Mouse (Mus musculus): ENCODE measurements around the gene Zfp628. TPM values are rescaled to one million over a fixed set of nuclear protein-coding genes. Genes with fewer than 3 reads are reported as not detected.
A peak's percentile ranks its signal among the peaks of the same experiment; 100 is the strongest.

Gene Zfp628
- polyA plus RNA-seq, 1 experiment from 2014 or later: 4.6 TPM

GRCm38 (mm10) chr7:4920496-4920895, 5.5 kb downstream of the Zfp628 start:
- Histone ChIP-seq H3K27ac (replicated peaks) (peak overlapping the region; percentile 99), H3K4me1 (replicated peaks) (peaks cover 73% of the 10 kb centered on the region), H3K27me3 (no peaks in the 10 kb centered on the region), H3K4me3 (no peak overlapping the region), H3K9me3 (no peaks in the 10 kb centered on the region), H3K4me2 (no peak overlapping the region), H3K36me3 (peaks cover 40% of the 10 kb centered on the region), H3K9ac (0 out of 2 replicates have a peak overlapping the region, but pooled peaks have one; percentile 73)
- ATAC-seq (ENCODE audit: low read depth): no peak
- 89% methylated on average over 19 of the region's 19 CpGs for WGBS

GRCm38 (mm10) chr7:4920976-4921823, 6.2 kb downstream of the Zfp628 start:
- no peaks in the 10 kb centered on the region for H3K27me3 ChIP-seq
- H3K9me3 ChIP-seq: no peaks in the 10 kb centered on the region
- ATAC-seq (ENCODE audit: low read depth): no peak
- H3K27ac ChIP-seq (replicated peaks): peak overlapping the region; percentile 99
- no peak overlapping the region for H3K4me3 ChIP-seq
- peak overlapping the region; percentile 73 for H3K9ac ChIP-seq
- peak overlapping the region; percentile 95; the same call in 1 of the 2 replicates for H3K4me2 ChIP-seq
- H3K4me1 ChIP-seq (replicated peaks): peaks cover 78% of the 10 kb centered on the region
- WGBS: 63% methylated on average over 23 of the region's 23 CpGs
- H3K36me3 ChIP-seq: peaks cover 40% of the 10 kb centered on the region

- 34% methylated on average over 8 of the region's 8 CpGs for WGBS
Observed at GRCm38 (mm10) chr7:4921824-4922482, 6.9 kb downstream of the Zfp628 start, which contains the start of gene Nat14. TSS of gene Nat14 (plus strand) at chr7:4922028.

GRCm38 (mm10) chr7:4922508-4922907, 7.5 kb downstream of the Zfp628 start:
- H3K27ac ChIP-seq (replicated peaks): peak overlapping the region; percentile 99
- WGBS: under 1% methylated on average over 14 of the region's 14 CpGs
- H3K27me3 ChIP-seq: no peaks in the 10 kb centered on the region
- peak overlapping the region; percentile 95 for H3K4me2 ChIP-seq
- peak; percentile 80 for ATAC-seq (ENCODE audit: low read depth)
- H3K9ac ChIP-seq: peak overlapping the region; percentile 73
- peaks cover 76% of the 10 kb centered on the region for H3K4me1 ChIP-seq (replicated peaks)
- no peaks in the 10 kb centered on the region for H3K9me3 ChIP-seq
- H3K36me3 ChIP-seq: peaks cover 39% of the 10 kb centered on the region
- peak overlapping the region; percentile 43 for H3K4me3 ChIP-seq

More at GRCm38 (mm10) chr7:4921824-4922482, 6.9 kb downstream of the Zfp628 start, which contains the start of gene Nat14:
- peak within 1 kb of the TSS; percentile 43 for H3K4me3 ChIP-seq
- no peaks in the 10 kb centered on the region for H3K9me3 ChIP-seq
- peak within 1 kb of the TSS; percentile 95 for H3K4me2 ChIP-seq
- H3K9ac ChIP-seq: peak within 1 kb of the TSS; percentile 73
- peak within 1 kb of the TSS; percentile 99 for H3K27ac ChIP-seq (replicated peaks)
- H3K4me1 ChIP-seq (replicated peaks): peaks cover 76% of the 10 kb centered on the region
- H3K36me3 ChIP-seq: peaks cover 40% of the 10 kb centered on the region
- no peak for ATAC-seq (ENCODE audit: low read depth)
- no peaks in the 10 kb centered on the region for H3K27me3 ChIP-seq

DNA sequence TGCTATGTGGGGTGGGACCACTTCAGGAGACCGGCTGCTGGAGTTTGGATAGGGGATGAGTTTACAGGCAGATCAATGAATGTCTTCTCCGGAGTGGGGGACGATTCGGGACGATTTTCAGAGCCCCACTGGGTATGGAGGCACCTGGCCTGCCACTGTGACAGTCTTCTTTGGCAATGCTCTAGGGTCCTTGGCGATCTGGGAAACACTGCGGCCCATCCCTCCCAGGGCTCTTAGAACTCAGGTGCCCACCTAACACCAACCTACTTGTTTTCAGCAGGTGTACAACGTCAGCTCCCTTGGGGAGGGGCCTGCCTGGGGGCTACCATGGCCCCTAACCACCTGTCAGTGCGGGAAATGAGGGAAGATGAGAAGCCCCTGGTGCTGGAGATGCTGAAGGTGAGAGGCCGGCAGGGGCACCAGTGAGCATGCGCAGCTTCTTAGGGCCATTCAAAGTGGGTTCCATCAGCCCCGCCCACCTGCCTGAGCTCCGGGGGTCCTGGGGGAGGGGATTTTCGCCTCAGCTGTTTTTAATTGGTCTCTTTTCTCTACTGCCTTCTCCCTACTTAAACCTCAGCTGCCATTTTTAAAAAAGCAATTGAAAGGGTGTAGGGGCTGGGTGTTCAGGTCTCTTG, 8.0 kb downstream of the Zfp628 start:
- H3K4me2 ChIP-seq: peak overlapping the region; percentile 95
- H3K9me3 ChIP-seq: no peaks in the 10 kb centered on the region
- peak overlapping the region; percentile 76 for H3K9ac ChIP-seq
- H3K27me3 ChIP-seq: no peaks in the 10 kb centered on the region
- H3K36me3 ChIP-seq: peaks cover 33% of the 10 kb centered on the region
- H3K4me3 ChIP-seq: peak overlapping the region; percentile 43
- peaks cover 77% of the 10 kb centered on the region for H3K4me1 ChIP-seq (replicated peaks)
- 2% methylated on average over 14 of the region's 14 CpGs for WGBS
- ATAC-seq (ENCODE audit: low read depth): peak; percentile 67
- H3K27ac ChIP-seq (replicated peaks): peak overlapping the region; percentile 99

- peaks cover 76% of the 10 kb centered on the region for H3K4me1 ChIP-seq (replicated peaks)
- ATAC-seq (ENCODE audit: low read depth): peak; percentile 4
- H3K27ac ChIP-seq (replicated peaks): peak overlapping the region; percentile 99
Observed at GRCm38 (mm10) chr7:4923586-4924364, 8.8 kb downstream of the Zfp628 start.

DNA sequence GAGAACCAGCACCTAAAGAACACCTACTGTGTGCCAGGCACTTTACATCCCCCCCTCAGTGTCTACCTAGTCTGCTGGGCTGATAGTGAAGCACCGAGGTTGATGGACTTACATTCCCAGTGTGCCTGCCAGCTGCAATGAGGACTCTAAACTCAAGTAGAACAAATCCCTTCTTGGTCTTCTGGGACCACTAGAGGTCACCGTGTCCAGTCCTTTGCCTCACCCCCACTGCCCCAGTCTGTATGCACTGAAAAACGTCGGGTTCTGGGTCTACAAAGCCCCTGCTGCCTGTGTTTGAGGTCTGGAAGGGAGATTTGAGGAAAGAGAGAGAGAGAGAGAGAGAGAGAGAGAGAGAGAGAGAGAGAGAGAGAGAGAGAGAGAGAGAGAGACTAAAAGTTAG, 9.5 kb downstream of the Zfp628 start:
- H3K27ac ChIP-seq (replicated peaks): peak overlapping the region; percentile 99
- ATAC-seq (ENCODE audit: low read depth): no peak
- no peaks in the 10 kb centered on the region for H3K9me3 ChIP-seq
- H3K4me3 ChIP-seq: peak overlapping the region; percentile 43
- WGBS: 4% methylated on average over 4 of the region's 4 CpGs
- H3K9ac ChIP-seq: peak overlapping the region; percentile 76
- H3K36me3 ChIP-seq: peaks cover 20% of the 10 kb centered on the region
- H3K4me1 ChIP-seq (replicated peaks): peaks cover 76% of the 10 kb centered on the region
- peak overlapping the region; percentile 95 for H3K4me2 ChIP-seq
- H3K27me3 ChIP-seq: no peaks in the 10 kb centered on the region

More at GRCm38 (mm10) chr7:4923586-4924364, 8.8 kb downstream of the Zfp628 start:
- WGBS: 4% methylated on average over 37 of the region's 37 CpGs
- H3K4me2 ChIP-seq: peak overlapping the region; percentile 95
- H3K9ac ChIP-seq: peak overlapping the region; percentile 76
- H3K27me3 ChIP-seq: no peaks in the 10 kb centered on the region
- no peaks in the 10 kb centered on the region for H3K9me3 ChIP-seq
- H3K36me3 ChIP-seq: peaks cover 27% of the 10 kb centered on the region
- peak overlapping the region; percentile 43 for H3K4me3 ChIP-seq

DNA sequence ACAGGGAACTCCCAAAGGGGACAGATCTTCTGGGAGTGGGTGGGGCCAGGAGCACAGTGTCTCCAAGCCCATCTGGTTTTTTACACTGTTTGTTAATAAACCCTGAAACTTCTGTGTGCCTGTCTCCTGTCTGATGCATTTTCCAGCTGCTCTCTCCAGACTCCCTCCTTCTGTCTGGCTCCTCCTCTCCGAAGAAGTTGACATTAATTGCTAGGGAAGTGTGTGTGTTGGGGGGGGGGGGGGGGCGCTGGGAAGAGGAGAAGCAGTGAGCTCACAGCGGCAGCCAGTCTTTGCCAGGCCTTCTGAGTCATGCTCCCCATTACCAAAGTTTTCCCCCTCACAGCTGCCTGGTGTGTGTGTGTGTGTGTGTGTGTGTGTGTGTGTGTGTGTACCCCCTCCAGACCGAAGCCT, 9.9 kb downstream of the Zfp628 start:
- no peak overlapping the region for H3K4me3 ChIP-seq
- H3K27ac ChIP-seq (replicated peaks): peak overlapping the region; percentile 99
- H3K27me3 ChIP-seq: no peaks in the 10 kb centered on the region
- peak overlapping the region; percentile 95 for H3K4me2 ChIP-seq
- H3K36me3 ChIP-seq: peaks cover 15% of the 10 kb centered on the region
- WGBS: 8% methylated on average over 4 of the region's 4 CpGs
- peak overlapping the region; percentile 76 for H3K9ac ChIP-seq
- H3K4me1 ChIP-seq (replicated peaks): peaks cover 76% of the 10 kb centered on the region
- no peak for ATAC-seq (ENCODE audit: low read depth)
- H3K9me3 ChIP-seq: no peaks in the 10 kb centered on the region

GRCm38 (mm10) chr7:4925441-4926381, 10.7 kb downstream of the Zfp628 start, which contains the start of gene Ssc5d:
TSS of gene Ssc5d (plus strand) at chr7:4925785.
- WGBS: 14% methylated on average over 6 of the region's 6 CpGs
- Histone ChIP-seq H3K4me2 (peak within 1 kb of the TSS; percentile 95), H3K9me3 (no peaks in the 10 kb centered on the region), H3K9ac (peak within 1 kb of the TSS; percentile 76), H3K27me3 (no peaks in the 10 kb centered on the region), H3K27ac (replicated peaks) (peak within 1 kb of the TSS; percentile 99), H3K4me1 (replicated peaks) (peaks cover 74% of the 10 kb centered on the region), H3K36me3 (peaks cover 7% of the 10 kb centered on the region), H3K4me3 (no peak within 1 kb of the TSS)
- no peak for ATAC-seq (ENCODE audit: low read depth)

DNA sequence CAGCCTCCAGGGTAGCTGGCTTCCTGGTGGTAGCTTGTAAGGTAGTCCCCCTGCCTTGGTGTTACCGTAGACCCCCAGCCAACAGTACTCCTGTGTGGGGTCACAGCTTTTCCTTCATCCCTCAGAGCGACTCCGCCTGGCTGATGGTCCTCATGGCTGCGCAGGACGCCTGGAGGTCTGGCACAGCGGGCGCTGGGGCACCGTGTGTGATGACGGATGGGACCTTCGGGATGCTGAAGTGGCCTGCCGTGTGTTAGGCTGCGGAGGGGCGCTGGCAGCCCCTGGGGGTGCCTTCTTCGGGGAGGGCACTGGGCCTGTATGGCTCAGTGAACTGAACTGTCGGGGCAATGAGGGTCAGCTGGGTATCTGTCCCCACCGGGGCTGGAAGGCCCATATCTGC, 11.8 kb downstream of the Zfp628 start:
- Histone ChIP-seq H3K27ac (replicated peaks) (no peak overlapping the region), H3K27me3 (no peaks in the 10 kb centered on the region), H3K9ac (0 out of 2 replicates have a peak overlapping the region, but pooled peaks have one; percentile 4), H3K4me2 (no peak overlapping the region), H3K4me3 (no peak overlapping the region), H3K36me3 (no peaks in the 10 kb centered on the region), H3K9me3 (no peaks in the 10 kb centered on the region), H3K4me1 (replicated peaks) (peaks cover 63% of the 10 kb centered on the region)
- 63% methylated on average over 16 of the region's 16 CpGs for whole genome bisulfite sequencing
- no peak for ATAC-seq (ENCODE audit: low read depth)
